Mouse (Mus musculus): ENCODE results near the gene Rnf216.

DNA sequence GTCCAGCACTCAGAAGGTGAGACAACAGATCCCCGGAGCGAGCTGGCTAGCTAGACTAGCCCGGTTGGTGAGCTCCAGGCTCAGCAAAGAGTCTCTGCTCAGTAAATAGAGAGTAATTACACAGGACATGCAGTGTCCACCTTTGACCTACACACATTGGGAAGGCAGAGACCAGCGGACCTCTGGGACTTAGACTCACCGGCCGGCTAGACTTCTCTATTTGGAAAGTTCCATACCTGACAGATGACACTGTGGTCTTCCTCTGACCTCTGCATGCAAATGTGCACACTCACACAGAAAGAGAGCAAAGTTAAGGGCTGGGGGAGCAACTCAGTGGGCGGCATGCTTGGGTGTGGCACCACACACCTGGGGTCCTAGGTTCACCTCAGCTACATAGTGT, 165.3 kb downstream of the Rnf216 start:
- TF ChIP-seq POLR2A (IDR thresholded peaks at IDR 0.05; ENCODE audit: control insufficient read depth, extremely low read depth, insufficient read depth, low read length, poor library complexity) (no peak), CTCF (IDR thresholded peaks at IDR 0.05; ENCODE audit: borderline replicate concordance, control insufficient read depth, extremely low read depth, insufficient read depth, low read length, poor library complexity) (no peak)
